Mouse (Mus musculus) CH12.LX (cell line): ENCODE measurements around the gene Ddx28.

ENCODE experiments used
- CTCF ChIP-seq, 2 experiments: IDR thresholded peaks in 1 of 2; conservative IDR thresholded peaks in 1 of 2; 2 replicates each; pipeline ENCODE4 v1.5.1; 2011 to 2012; ENCODE audit warnings: low read depth in 2 of 2, low read length in 2 of 2, improper control_type of control experiment in 1 of 2, inconsistent platforms in 1 of 2, mild to moderate bottlenecking in 1 of 2, moderate library complexity in 1 of 2
- EP300 ChIP-seq: IDR thresholded peaks from 2 replicates; pipeline ENCODE4 v1.6.1; 2011; ENCODE audit warnings: low read length, improper control_type of control experiment
- ETS1 ChIP-seq: conservative IDR thresholded peaks from 2 replicates; pipeline ENCODE4 v1.6.1; 2012; ENCODE audit warnings: low read depth, mild to moderate bottlenecking, inconsistent platforms, low read length, improper control_type of control experiment, moderate library complexity
- IRF4 ChIP-seq: IDR thresholded peaks from 2 replicates; pipeline ENCODE4 v1.6.1; 2014; ENCODE audit warnings: low read depth, mild to moderate bottlenecking, inconsistent platforms, low read length, improper control_type of control experiment
- MAFK ChIP-seq: IDR thresholded peaks from 2 replicates; pipeline ENCODE4 v1.6.1; 2011; ENCODE audit warnings: low read length, improper control_type of control experiment; ENCODE audit not compliant: insufficient replicate concordance
- MAX ChIP-seq: IDR thresholded peaks from 2 replicates; pipeline ENCODE4 v1.6.1; 2011; ENCODE audit warnings: low read length, improper control_type of control experiment
- TCF12 ChIP-seq: IDR thresholded peaks from 2 replicates; pipeline ENCODE4 v1.6.1; 2014; ENCODE audit warnings: low read depth, mild to moderate bottlenecking, inconsistent platforms, low read length, improper control_type of control experiment
- UBTF ChIP-seq: IDR thresholded peaks from 2 replicates; pipeline ENCODE4 v1.6.1; 2012; ENCODE audit warnings: low read depth, mild to moderate bottlenecking, inconsistent platforms, low read length, improper control_type of control experiment, moderate library complexity
- ZC3H11A ChIP-seq: IDR thresholded peaks from 2 replicates; pipeline ENCODE4 v1.6.1; 2012; ENCODE audit warnings: low read depth, mild to moderate bottlenecking, inconsistent platforms, low read length, improper control_type of control experiment

DNA sequence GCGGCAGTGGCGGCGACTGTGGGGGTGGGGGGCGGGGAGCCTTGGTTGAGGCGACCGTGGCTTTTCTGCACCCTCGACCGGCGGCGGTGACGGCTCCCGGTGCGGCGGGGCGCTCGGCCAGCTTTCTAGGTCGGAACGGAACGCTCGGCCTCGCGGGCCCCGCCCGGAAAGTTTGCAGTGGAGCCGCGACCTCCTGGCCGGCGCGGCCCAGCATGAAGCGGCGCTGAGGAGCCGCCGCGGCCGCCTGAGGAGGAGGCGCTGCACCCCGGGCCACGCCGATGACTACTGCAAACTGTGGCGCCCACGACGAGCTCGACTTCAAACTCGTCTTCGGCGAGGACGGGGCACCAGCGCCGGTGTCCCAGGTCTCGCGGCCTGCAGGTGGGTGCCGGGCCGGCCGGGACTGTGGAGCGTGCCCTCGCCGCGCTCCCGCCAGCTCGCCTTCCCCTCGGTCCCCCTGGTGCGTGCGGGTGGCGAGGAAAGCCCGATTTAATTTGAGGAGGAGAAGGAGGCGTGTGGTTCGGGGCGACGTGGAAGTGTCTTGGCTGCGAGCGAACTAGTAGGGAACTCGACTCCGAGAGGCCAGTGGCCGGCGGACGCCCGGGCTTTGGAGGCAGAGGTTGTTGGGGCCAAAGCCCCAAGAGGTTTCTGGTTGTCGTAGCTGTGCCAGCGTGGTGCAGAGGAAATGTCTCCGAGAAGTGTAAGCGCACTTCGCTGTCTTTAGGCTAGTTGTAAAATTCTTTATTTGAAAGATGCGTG lies 48.1 kb upstream of the Ddx28 start:
- TF ChIP-seq IRF4 (no peak), TCF12 (no peak; the same call in 1 of the 2 replicates), CTCF (conservative IDR thresholded peaks at IDR 0.05 in 1 of 2, IDR thresholded peaks at IDR 0.05 in 1 of 2; ENCODE audit: low read depth in 2 of 2, low read length in 2 of 2) (no peak), MAFK (no peak), EP300 (no peak), UBTF (peak; percentile 87; the same call in 1 of the 2 replicates), ETS1 (no peak), MAX (no peak; the same call in 1 of the 2 replicates), ZC3H11A (no peak)
